Mouse (Mus musculus) fat pad, adult 2 months (tissue): ENCODE data around the gene Rpusd2.
"Not testable (repeated sequence)": the region's sequence is repeated elsewhere in the genome, so short reads cannot be mapped to it uniquely, and the experiment has no call there.

ENCODE experiments used
- DNase-seq: peaks from one replicate; pipeline ENCODE4 v3.0.0-alpha.2; 2011; ENCODE audit warnings: low read depth, low spot score; ENCODE audit errors: extremely low read depth

The Rpusd2 gene

GRCm38 (mm10) chr2:119034656-119035396 is at the start of gene Rpusd2:
Gene Rpusd2 (plus strand): TSS chr2:119034790.
- DNase-seq = peak; percentile 63

GRCm38 (mm10) chr2:118995490-118995889 is 39.1 kb upstream of the Rpusd2 start:
- DNase-seq = no peak

GRCm38 (mm10) chr2:118995919-118996797 is 38.4 kb upstream of the Rpusd2 start:
- DNase-seq = no peak

- DNase-seq = no peak
Observed at GRCm38 (mm10) chr2:118996798-118997105, 37.8 kb upstream of the Rpusd2 start.

- DNase-seq = no peak
Observed at GRCm38 (mm10) chr2:118998115-118998866, 36.3 kb upstream of the Rpusd2 start.

GRCm38 (mm10) chr2:118999025-118999639 is 35.5 kb upstream of the Rpusd2 start:
- no peak for DNase-seq

- no peak for DNase-seq
Observed at GRCm38 (mm10) chr2:119006886-119007285, 27.7 kb upstream of the Rpusd2 start.

- DNase-seq = no peak
Observed at GRCm38 (mm10) chr2:119009376-119009775, 25.2 kb upstream of the Rpusd2 start.

GRCm38 (mm10) chr2:119014989-119015388 is 19.6 kb upstream of the Rpusd2 start:
- DNase-seq = no peak

- no peak for DNase-seq
Observed at GRCm38 (mm10) chr2:119015604-119016180, 18.9 kb upstream of the Rpusd2 start.

GRCm38 (mm10) chr2:119016312-119016711 is 18.3 kb upstream of the Rpusd2 start:
- not testable (repeated sequence) for DNase-seq

- DNase-seq = no peak
Observed at GRCm38 (mm10) chr2:119017647-119018046, 16.9 kb upstream of the Rpusd2 start.

GRCm38 (mm10) chr2:119018391-119019122 is 16.0 kb upstream of the Rpusd2 start:
- DNase-seq = no peak

GRCm38 (mm10) chr2:119019131-119019530 is 15.5 kb upstream of the Rpusd2 start:
- no peak for DNase-seq

- no peak for DNase-seq
Observed at GRCm38 (mm10) chr2:119019538-119019937, 15.1 kb upstream of the Rpusd2 start.

- no peak for DNase-seq
Observed at GRCm38 (mm10) chr2:119023154-119023660, 11.4 kb upstream of the Rpusd2 start.

- no peak for DNase-seq
Observed at GRCm38 (mm10) chr2:119024536-119025238, 9.9 kb upstream of the Rpusd2 start.

GRCm38 (mm10) chr2:119025239-119025616 is 9.4 kb upstream of the Rpusd2 start:
- DNase-seq = no peak

GRCm38 (mm10) chr2:119026951-119027350 is 7.6 kb upstream of the Rpusd2 start:
- no peak for DNase-seq
